Mouse (Mus musculus) thymus, postnatal 25 days (tissue): Measurements from ENCODE around the gene Atp2a2.
"Not testable (repeated sequence)": the region's sequence is repeated elsewhere in the genome, so short reads cannot be mapped to it uniquely, and the experiment has no call there.

Source experiments
- DNase-seq: peaks from one replicate; pipeline ENCODE4 v3.0.0; 2022

Atp2a2 gene

GRCm38 (mm10) chr5:122493035-122493434 lies 9.0 kb downstream of the Atp2a2 start:
- DNase-seq, result no peak

- DNase-seq, result no peak
These were observed 10.6 kb downstream of the Atp2a2 start for GRCm38 (mm10) chr5:122491385-122491784.

GRCm38 (mm10) chr5:122490148-122490547 lies 11.9 kb downstream of the Atp2a2 start:
- DNase-seq, result no peak

GRCm38 (mm10) chr5:122487825-122488224 lies 14.2 kb downstream of the Atp2a2 start:
- no peak for DNase-seq

- DNase-seq, result not testable (repeated sequence)
These were observed 15.8 kb downstream of the Atp2a2 start for GRCm38 (mm10) chr5:122486243-122486642.

- DNase-seq, result no peak
These were observed 19.2 kb downstream of the Atp2a2 start for GRCm38 (mm10) chr5:122482733-122483391.

- DNase-seq, result no peak
These were observed 20.2 kb downstream of the Atp2a2 start for GRCm38 (mm10) chr5:122481844-122482243.

GRCm38 (mm10) chr5:122479131-122479530 lies 22.9 kb downstream of the Atp2a2 start:
- no peak for DNase-seq

GRCm38 (mm10) chr5:122477492-122477891 lies 24.5 kb downstream of the Atp2a2 start:
- DNase-seq, result no peak

- DNase-seq, result no peak
These were observed 25.9 kb downstream of the Atp2a2 start for GRCm38 (mm10) chr5:122476078-122476477.

GRCm38 (mm10) chr5:122474643-122475363 lies 27.2 kb downstream of the Atp2a2 start:
- no peak for DNase-seq

GRCm38 (mm10) chr5:122471658-122472057 lies 30.4 kb downstream of the Atp2a2 start:
- DNase-seq, result no peak

GRCm38 (mm10) chr5:122461431-122461830 lies 40.6 kb downstream of the Atp2a2 start:
- no peak for DNase-seq

GRCm38 (mm10) chr5:122460656-122461055 lies 41.4 kb downstream of the Atp2a2 start:
- DNase-seq, result no peak

- DNase-seq, result no peak
These were observed 42.7 kb downstream of the Atp2a2 start for GRCm38 (mm10) chr5:122459335-122459734.

- no peak for DNase-seq
These were observed 44.0 kb downstream of the Atp2a2 start for GRCm38 (mm10) chr5:122458066-122458465.

- DNase-seq, result not testable (repeated sequence)
These were observed 45.0 kb downstream of the Atp2a2 start for GRCm38 (mm10) chr5:122457054-122457453.

- no peak for DNase-seq
These were observed 46.4 kb downstream of the Atp2a2 start for GRCm38 (mm10) chr5:122455584-122455983.

- no peak for DNase-seq
These were observed 47.1 kb downstream of the Atp2a2 start for GRCm38 (mm10) chr5:122454883-122455282.

- DNase-seq, result no peak
These were observed 47.6 kb downstream of the Atp2a2 start for GRCm38 (mm10) chr5:122454442-122454841.

- no peak for DNase-seq
These were observed 48.8 kb downstream of the Atp2a2 start for GRCm38 (mm10) chr5:122453188-122453587.

GRCm38 (mm10) chr5:122452194-122452593 lies 49.8 kb downstream of the Atp2a2 start:
- no peak for DNase-seq

- DNase-seq, result no peak
These were observed 50.7 kb downstream of the Atp2a2 start for GRCm38 (mm10) chr5:122451324-122451723.

- DNase-seq, result no peak
These were observed 51.1 kb downstream of the Atp2a2 start for GRCm38 (mm10) chr5:122450913-122451317.
